31 mouse cellular contexts compared by ENCODE assay signal in the genomic region with DNA sequence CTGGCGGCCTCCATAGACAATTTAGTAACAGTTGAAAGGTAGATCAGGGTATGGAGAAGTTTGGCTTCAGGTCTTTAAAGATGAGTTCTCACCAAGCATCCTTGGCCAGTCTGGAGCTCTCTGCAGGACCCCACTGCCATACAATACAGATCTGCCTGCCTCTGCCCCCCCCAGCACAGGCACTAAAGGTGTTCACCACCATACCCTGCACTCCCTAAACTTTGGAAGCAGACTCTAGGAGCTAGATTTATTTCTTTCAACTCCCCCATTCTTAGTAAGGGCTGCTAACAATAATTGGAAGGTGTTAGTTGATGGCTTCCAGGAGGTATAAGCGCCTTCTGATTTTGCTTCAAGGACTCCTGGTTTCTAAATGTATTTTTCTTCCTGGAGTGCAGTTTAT. TPM values are rescaled to one million over a fixed set of nuclear protein-coding genes. Genes with fewer than 3 reads are reported as not detected.
"Had no signal": no experiment of that assay in that cellular context is flagged by ENCODE, and none has a peak within 500 bp of the region (broad histone marks: within the 10 kb centered on the region; RNA-seq: fewer than 3 reads in every experiment).

No protein-coding gene starts in this region.

- H3K9ac ChIP-seq: heart, embryonic 13.5 days; heart, embryonic 15.5 days; hindbrain, embryonic 13.5 days; hindbrain, embryonic 15.5 days; kidney, embryonic 15.5 days; liver, embryonic 13.5 days had no signal

- H3K9me3 ChIP-seq: heart, embryonic 13.5 days; heart, embryonic 15.5 days; hindbrain, embryonic 13.5 days; hindbrain, embryonic 15.5 days; kidney, embryonic 15.5 days; liver, embryonic 13.5 days had no signal

- H3K4me1 ChIP-seq: heart, embryonic 15.5 days; hindbrain, embryonic 13.5 days; hindbrain, embryonic 15.5 days; kidney, embryonic 15.5 days; liver, embryonic 13.5 days had no signal

- H3K4me2 ChIP-seq: heart, embryonic 11.5 days; heart, embryonic 13.5 days; heart, embryonic 15.5 days; hindbrain, embryonic 13.5 days; hindbrain, embryonic 15.5 days; kidney, embryonic 15.5 days; liver, embryonic 11.5 days; liver, embryonic 13.5 days had no signal

- DNase-seq: gastrocnemius, postnatal 14 days; gastrocnemius, postnatal 36 days; heart, adult 2 months; heart, postnatal 14 days; heart, postnatal 36 days; kidney, adult 11 months; kidney, adult 2 months; kidney, adult 9 months; kidney, postnatal 14 days; kidney, postnatal 36 days; layer of hippocampus, adult 9-11 months; layer of hippocampus, postnatal 36 days; left cerebral cortex, postnatal 4 days; liver; liver, embryonic 13.5 days had no signal

- H3K4me3 ChIP-seq: heart, adult 2 months; heart, embryonic 13.5 days; heart, embryonic 15.5 days; hindbrain, embryonic 13.5 days; hindbrain, embryonic 15.5 days; kidney, embryonic 15.5 days; liver, embryonic 13.5 days had no signal

- ATAC-seq: hindbrain, postnatal 0 days; intestine, embryonic 16.5 days had no signal

- H3K27ac ChIP-seq: heart, adult 2 months; heart, embryonic 13.5 days; heart, embryonic 15.5 days; hindbrain, embryonic 13.5 days; hindbrain, embryonic 15.5 days; hindbrain, postnatal 0 days; kidney, embryonic 15.5 days; kidney, postnatal 0 days; liver, embryonic 13.5 days had no signal

- H3K27me3 ChIP-seq: heart, embryonic 13.5 days; heart, embryonic 15.5 days; hindbrain, embryonic 13.5 days; hindbrain, embryonic 15.5 days; kidney, embryonic 15.5 days; liver, embryonic 13.5 days had no signal

- H3K36me3 ChIP-seq: heart, embryonic 13.5 days; heart, embryonic 15.5 days; hindbrain, embryonic 13.5 days; hindbrain, embryonic 15.5 days; kidney, embryonic 15.5 days; liver, embryonic 13.5 days had no signal

RNA-seq across cellular contexts. Expression of gene Gm12169, which starts 19.5 kb away (rescaled TPM):
- polyA plus RNA-seq: gonadal fat pad, adult 2 months; heart, adult 2 months; heart, embryonic 11.5 days; heart, embryonic 13.5 days; heart, embryonic 15.5 days; heart, postnatal 0 days; hindbrain, embryonic 11.5 days; hindbrain, embryonic 13.5 days; hindbrain, embryonic 15.5 days; hindbrain, postnatal 0 days; intestine, embryonic 14.5 days; intestine, embryonic 16.5 days; kidney, adult 2 months; kidney, embryonic 15.5 days; kidney, postnatal 0 days; large intestine, adult 2 months; limb, embryonic 14.5 days; liver, embryonic 11.5 days; liver, embryonic 13.5 days had no signal

RNA-seq across cellular contexts. Expression of gene BC053393, which starts 27.8 kb away (rescaled TPM):
- polyA plus RNA-seq: gonadal fat pad, adult 2 months; heart, adult 2 months; hindbrain, embryonic 11.5 days; hindbrain, embryonic 13.5 days; hindbrain, embryonic 15.5 days; hindbrain, postnatal 0 days; intestine, embryonic 14.5 days; intestine, embryonic 16.5 days; kidney, adult 2 months; kidney, embryonic 15.5 days; kidney, postnatal 0 days; large intestine, adult 2 months; liver, embryonic 11.5 days; liver, embryonic 13.5 days had no signal
